In genomic region chr15:103333081-103333615, GRCm38 (mm10) we compare ENCODE assay signal across 10 mouse cellular contexts. TPM values are rescaled to one million over a fixed set of nuclear protein-coding genes. Genes with fewer than 3 reads are reported as not detected.
DNase-seq lines count a peak whose midpoint lies in the region; ATAC-seq and TF ChIP-seq lines count a peak whose summit lies in the region.
"Had no signal": no experiment of that assay in that cellular context is flagged by ENCODE, and none has a peak within 500 bp of the region (broad histone marks: within the 10 kb centered on the region; RNA-seq: fewer than 3 reads in every experiment).

No protein-coding gene starts in this region.

- no peak for TF ChIP-seq CTCF in E14TG2a.4 (conservative IDR thresholded peaks at IDR 0.05; ENCODE audit: low read length)

- H3K27ac ChIP-seq in hindbrain, embryonic 16.5 days (ENCODE audit: low read depth, low read length) = no peak overlapping the region
- H3K27ac ChIP-seq in hindbrain, embryonic 11.5 days (ENCODE audit: low read depth, low read length) = no peak overlapping the region
- peak overlapping the region; percentile 65 for H3K27ac ChIP-seq in midbrain, embryonic 11.5 days (ENCODE audit: low read depth, low read length)
- H3K27ac ChIP-seq: stomach, embryonic 15.5 days had no signal

- no peak overlapping the region for H3K4me2 ChIP-seq in hindbrain, embryonic 16.5 days (ENCODE audit: low read length)
- H3K4me2 ChIP-seq in hindbrain, embryonic 11.5 days (replicated peaks; ENCODE audit: low read depth, low read length) = no peak overlapping the region
- no peak overlapping the region for H3K4me2 ChIP-seq in midbrain, embryonic 11.5 days
- H3K4me2 ChIP-seq: stomach, embryonic 15.5 days had no signal

- H3K4me1 ChIP-seq in hindbrain, embryonic 16.5 days (ENCODE audit: control insufficient read depth, insufficient read depth, low read depth, low read length) = peaks cover 13% of the 10 kb centered on the region
- H3K4me1 ChIP-seq in hindbrain, embryonic 11.5 days (replicated peaks; ENCODE audit: control insufficient read depth, insufficient read depth, low read length) = no peaks in the 10 kb centered on the region; the same call in 1 of the 2 replicates
- peaks cover 68% of the 10 kb centered on the region for H3K4me1 ChIP-seq in E14TG2a.4 (replicated peaks; ENCODE audit: low read depth, low read length)
- peaks cover 34% of the 10 kb centered on the region for H3K4me1 ChIP-seq in midbrain, embryonic 11.5 days (ENCODE audit: control insufficient read depth, insufficient read depth, low read length)

- H3K4me3 ChIP-seq in hindbrain, embryonic 16.5 days (ENCODE audit: low read length) = no peak overlapping the region
- no peak overlapping the region for H3K4me3 ChIP-seq in hindbrain, embryonic 11.5 days (ENCODE audit: low read depth, low read length)
- H3K4me3 ChIP-seq in E14TG2a.4 (replicated peaks; ENCODE audit: low read length) = peak overlapping the region; percentile 27
- H3K4me3 ChIP-seq in midbrain, embryonic 11.5 days (ENCODE audit: low read depth, low read length) = no peak overlapping the region
- H3K4me3 ChIP-seq: stomach, embryonic 15.5 days had no signal

- H3K27me3 ChIP-seq in hindbrain, embryonic 16.5 days (replicated peaks; ENCODE audit: control insufficient read depth, insufficient read depth, low read length) = no peaks in the 10 kb centered on the region; the same call in 1 of the 2 replicates
- no peaks in the 10 kb centered on the region for H3K27me3 ChIP-seq in hindbrain, embryonic 11.5 days (ENCODE audit: control insufficient read depth, insufficient read depth, low read length)
- peaks cover 9% of the 10 kb centered on the region; the same call in 1 of the 2 replicates for H3K27me3 ChIP-seq in E14TG2a.4 (ENCODE audit: insufficient read depth, low read length)
- H3K27me3 ChIP-seq in midbrain, embryonic 11.5 days (ENCODE audit: control insufficient read depth, insufficient read depth, low read length) = no peaks in the 10 kb centered on the region; the same call in 1 of the 2 replicates

- no peaks in the 10 kb centered on the region for H3K9me3 ChIP-seq in hindbrain, embryonic 16.5 days (ENCODE audit: control insufficient read depth, low read length)
- no peaks in the 10 kb centered on the region for H3K9me3 ChIP-seq in hindbrain, embryonic 11.5 days (ENCODE audit: control insufficient read depth, low read length)
- H3K9me3 ChIP-seq in E14TG2a.4 (ENCODE audit: low read length) = no peaks in the 10 kb centered on the region
- no peaks in the 10 kb centered on the region for H3K9me3 ChIP-seq in midbrain, embryonic 11.5 days (ENCODE audit: control insufficient read depth, low read length)
- H3K9me3 ChIP-seq: stomach, embryonic 15.5 days had no signal

- 52% methylated on average over 5 of the region's 5 CpGs for WGBS in hindbrain, embryonic 16.5 days
- WGBS in hindbrain, embryonic 11.5 days = 43% methylated on average over 5 of the region's 5 CpGs
- WGBS in midbrain, embryonic 11.5 days = 49% methylated on average over 5 of the region's 5 CpGs

- peak overlapping the region; percentile 13; the same call in 1 of the 2 replicates for H3K9ac ChIP-seq in hindbrain, embryonic 16.5 days (ENCODE audit: low read depth, low read length)
- no peak overlapping the region for H3K9ac ChIP-seq in hindbrain, embryonic 11.5 days (ENCODE audit: low read depth, low read length)
- H3K9ac ChIP-seq in midbrain, embryonic 11.5 days (ENCODE audit: low read length) = peak overlapping the region; percentile 40; the same call in 1 of the 2 replicates
- H3K9ac ChIP-seq: stomach, embryonic 15.5 days had no signal

- no peaks in the 10 kb centered on the region for H3K36me3 ChIP-seq in hindbrain, embryonic 16.5 days (ENCODE audit: control insufficient read depth, insufficient read depth, low read length)
- no peaks in the 10 kb centered on the region for H3K36me3 ChIP-seq in hindbrain, embryonic 11.5 days (ENCODE audit: control insufficient read depth, insufficient read depth, low read length)
- 0 out of 2 replicates have a peak, but pooled peaks cover 4% of the 10 kb centered on the region for H3K36me3 ChIP-seq in E14TG2a.4 (ENCODE audit: insufficient read depth, low read length)
- H3K36me3 ChIP-seq in midbrain, embryonic 11.5 days (ENCODE audit: control insufficient read depth, insufficient read depth, low read length) = no peaks in the 10 kb centered on the region
- H3K36me3 ChIP-seq: stomach, embryonic 15.5 days had no signal

- no peak for DNase-seq in hindbrain, embryonic 11.5 days (ENCODE audit: low spot score)
- DNase-seq in midbrain, embryonic 11.5 days (ENCODE audit: low spot score, missing footprints) = no peak
- DNase-seq in cerebellum, adult 9-10 months = no peak
- no peak for DNase-seq in frontal cortex, postnatal 10 days (ENCODE audit: low spot score in 2 of 2)
- no peak for DNase-seq in cerebellum, adult 8-10 months

- ATAC-seq in hindbrain, embryonic 16.5 days = no peak
- ATAC-seq in hindbrain, embryonic 11.5 days (ENCODE audit: low FRiP score) = no peak
- peak; percentile 84 for ATAC-seq in granulocyte monocyte progenitor cell, adult 5-6 weeks (replicated peaks; ENCODE audit: poor library complexity, severe bottlenecking)
- ATAC-seq in midbrain, embryonic 11.5 days (ENCODE audit: low FRiP score) = no peak

RNA-seq across cellular contexts. Expression of gene Zfp385a, which starts 6.7 kb away (rescaled TPM):
- 20.1 and 24.7 TPM in 2 replicates for polyA plus RNA-seq in hindbrain, embryonic 16.5 days (2015; fragmentation: Nextera tagmentation; extraction: Ambion mirVana)
- polyA plus RNA-seq in hindbrain, embryonic 11.5 days (2014; fragmentation: Nextera tagmentation; extraction: Ambion mirVana) = 19.7 and 22.2 TPM in 2 replicates
- total RNA-seq in granulocyte monocyte progenitor cell, adult 5-6 weeks (2014; fragmentation: Nextera tagmentation) = 17.5 and 24.9 TPM in 2 replicates
- 1.8 and 2.7 TPM in 2 replicates for total RNA-seq in granulocyte monocyte progenitor cell, adult 5-6 weeks (2017)
- 19.4 and 24.3 TPM in 2 replicates for polyA plus RNA-seq in midbrain, embryonic 11.5 days (2014; fragmentation: Nextera tagmentation; extraction: Ambion mirVana)

RNA-seq across cellular contexts. Expression of gene Gpr84, which starts 22.7 kb away (rescaled TPM):
- polyA plus RNA-seq in hindbrain, embryonic 16.5 days (2015; fragmentation: Nextera tagmentation; extraction: Ambion mirVana) = 0.34 and 0.42 TPM in 2 replicates
- polyA plus RNA-seq in hindbrain, embryonic 11.5 days (2014; fragmentation: Nextera tagmentation; extraction: Ambion mirVana) = 0.11 and 0.34 TPM in 2 replicates
- 0.77 and 1.0 TPM in 2 replicates for total RNA-seq in granulocyte monocyte progenitor cell, adult 5-6 weeks (2014; fragmentation: Nextera tagmentation)
- 0.77 and 1.1 TPM in 2 replicates for total RNA-seq in granulocyte monocyte progenitor cell, adult 5-6 weeks (2017)
- 0.12 and 0.23 TPM in 2 replicates for polyA plus RNA-seq in midbrain, embryonic 11.5 days (2014; fragmentation: Nextera tagmentation; extraction: Ambion mirVana)
- total RNA-seq: gastrocnemius, adult 8-10 months had no signal

RNA-seq across cellular contexts. Expression of gene Itga5, which starts 33.4 kb away (rescaled TPM):
- 6.3 and 8.6 TPM in 2 replicates for polyA plus RNA-seq in hindbrain, embryonic 16.5 days (2015; fragmentation: Nextera tagmentation; extraction: Ambion mirVana)
- 16.4 and 20.0 TPM in 2 replicates for polyA plus RNA-seq in hindbrain, embryonic 11.5 days (2014; fragmentation: Nextera tagmentation; extraction: Ambion mirVana)
- 24.7 and 29.8 TPM in 2 replicates for total RNA-seq in granulocyte monocyte progenitor cell, adult 5-6 weeks (2014; fragmentation: Nextera tagmentation)
- 5.0 and 12.7 TPM in 2 replicates for total RNA-seq in granulocyte monocyte progenitor cell, adult 5-6 weeks (2017)
- polyA plus RNA-seq in midbrain, embryonic 11.5 days (2014; fragmentation: Nextera tagmentation; extraction: Ambion mirVana) = 15.9 and 18.1 TPM in 2 replicates
